Mouse (Mus musculus) splenic B cell, adult 2 months (primary cell): Measurements from ENCODE around the gene Smyd3.

Experiments used
- DNase-seq: peaks from one replicate; pipeline ENCODE4 v3.0.0-alpha.2; 2011; ENCODE audit warnings: low read depth, low spot score
- H3K27me3 ChIP-seq: 2 replicates; pipeline ENCODE4 v1.6.1; 2012; ENCODE audit warnings: mild to moderate bottlenecking, low read length, moderate library complexity, mixed read lengths; ENCODE audit not compliant: control insufficient read depth, poor library complexity, insufficient read depth, severe bottlenecking
- H3K36me3 ChIP-seq: 2 replicates; pipeline ENCODE4 v1.6.1; 2012; ENCODE audit warnings: mild to moderate bottlenecking, low read length, moderate library complexity, mixed read lengths; ENCODE audit not compliant: control insufficient read depth, poor library complexity, insufficient read depth, severe bottlenecking

Gene Smyd3

DNA sequence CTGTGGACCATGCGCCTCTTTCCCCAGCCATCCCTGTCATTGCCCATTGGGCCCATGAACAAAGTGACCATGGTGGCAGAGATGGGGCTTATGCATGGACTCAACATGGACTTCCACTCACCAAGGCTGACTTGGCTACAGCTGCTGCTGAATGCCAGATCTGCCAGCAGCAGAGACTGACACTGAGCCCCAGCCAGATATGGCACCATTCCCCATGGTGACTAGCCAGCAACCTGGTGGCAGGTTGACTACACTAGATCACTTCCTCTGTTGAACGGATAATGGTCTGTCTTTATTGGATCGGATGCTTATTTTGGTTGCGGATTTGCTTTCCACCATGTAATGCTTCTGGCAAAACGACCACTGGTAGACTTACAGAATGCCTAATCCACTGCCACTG, 486.3 kb downstream of the Smyd3 start:
- Histone ChIP-seq H3K27me3 (no peaks in the 10 kb centered on the region), H3K36me3 (no peaks in the 10 kb centered on the region)
- DNase-seq: no peak

DNA sequence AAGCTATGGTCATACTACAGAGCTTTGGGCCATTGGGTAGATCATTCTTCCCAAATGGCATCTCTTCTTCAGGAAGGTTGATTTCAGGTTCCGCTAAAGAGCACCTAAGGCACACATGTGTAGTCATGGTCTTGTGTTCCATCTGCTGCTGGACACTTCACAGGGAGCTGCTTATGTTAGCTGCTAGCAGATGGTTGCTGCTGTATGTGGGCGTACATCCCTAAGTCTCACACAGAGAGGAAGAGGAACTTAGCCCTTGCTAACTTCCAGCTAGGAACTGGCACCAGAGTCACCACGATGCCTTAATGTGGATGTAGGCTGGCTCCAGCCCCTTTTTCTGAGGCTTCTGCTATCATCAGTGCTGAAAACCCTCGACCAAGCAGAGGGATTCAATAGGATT, 491.2 kb downstream of the Smyd3 start:
- Histone ChIP-seq H3K36me3 (no peaks in the 10 kb centered on the region), H3K27me3 (no peaks in the 10 kb centered on the region)
- DNase-seq: no peak

DNA sequence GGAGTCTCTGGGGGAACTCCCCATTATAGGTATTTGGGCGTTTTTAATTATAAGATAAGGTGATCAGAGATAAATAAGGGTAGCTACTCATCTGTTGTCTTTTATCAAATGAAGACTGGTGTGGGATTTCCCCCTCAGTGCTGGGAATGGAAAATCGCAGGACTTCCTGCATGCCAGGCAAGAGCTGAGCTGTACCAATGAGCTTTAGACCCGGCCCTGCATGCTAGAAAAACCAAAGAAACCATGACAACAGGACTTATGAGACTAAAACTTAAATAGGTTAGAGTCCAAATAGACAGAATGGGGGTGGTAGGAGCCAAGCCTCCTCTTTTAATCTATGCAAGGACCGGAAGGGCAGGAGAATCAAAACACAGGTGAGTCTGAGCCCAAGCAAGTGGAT, 492.7 kb downstream of the Smyd3 start:
- no peak for DNase-seq
- Histone ChIP-seq H3K36me3 (no peaks in the 10 kb centered on the region), H3K27me3 (no peaks in the 10 kb centered on the region)

DNA sequence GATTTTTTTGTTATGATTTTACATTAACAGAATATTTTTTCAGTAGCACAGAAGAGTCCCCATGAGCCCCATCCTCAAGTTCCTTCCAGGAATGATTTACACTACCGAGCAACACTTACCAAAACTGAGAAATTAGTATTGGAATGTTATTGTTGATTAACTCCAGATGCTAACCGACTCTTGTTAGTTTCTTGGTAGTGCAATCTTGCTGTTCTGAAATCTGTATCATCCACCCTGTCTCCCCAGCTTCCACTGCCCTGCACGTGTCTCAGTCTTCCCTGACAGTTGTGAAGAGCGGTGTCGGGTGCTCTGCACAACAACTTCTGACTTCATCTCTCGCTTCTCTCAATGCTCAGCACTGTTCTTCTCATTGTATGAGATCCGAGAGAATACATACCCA, 494.4 kb downstream of the Smyd3 start:
- no peaks in the 10 kb centered on the region for H3K27me3 ChIP-seq
- no peak for DNase-seq
- H3K36me3 ChIP-seq: no peaks in the 10 kb centered on the region

DNA sequence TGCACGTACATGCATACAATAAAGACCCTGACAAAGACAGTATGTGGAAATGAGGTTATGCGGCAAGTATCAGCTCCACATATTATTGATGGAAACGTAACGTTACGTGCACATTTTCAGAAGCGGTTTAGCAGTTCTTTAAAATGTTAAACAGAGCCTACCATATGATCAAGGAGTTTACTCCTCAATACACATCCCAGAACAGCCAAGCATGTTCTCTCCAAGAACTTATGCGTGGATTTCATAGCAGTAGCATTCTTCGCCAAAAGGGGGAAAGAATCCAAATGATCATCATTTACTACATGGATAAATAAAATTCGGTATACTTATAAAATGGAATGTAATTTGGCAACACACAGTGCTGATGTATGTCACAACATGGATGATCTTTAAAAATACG, 500.4 kb downstream of the Smyd3 start:
- DNase-seq: no peak
- H3K27me3 ChIP-seq: no peaks in the 10 kb centered on the region
- no peaks in the 10 kb centered on the region for H3K36me3 ChIP-seq

DNA sequence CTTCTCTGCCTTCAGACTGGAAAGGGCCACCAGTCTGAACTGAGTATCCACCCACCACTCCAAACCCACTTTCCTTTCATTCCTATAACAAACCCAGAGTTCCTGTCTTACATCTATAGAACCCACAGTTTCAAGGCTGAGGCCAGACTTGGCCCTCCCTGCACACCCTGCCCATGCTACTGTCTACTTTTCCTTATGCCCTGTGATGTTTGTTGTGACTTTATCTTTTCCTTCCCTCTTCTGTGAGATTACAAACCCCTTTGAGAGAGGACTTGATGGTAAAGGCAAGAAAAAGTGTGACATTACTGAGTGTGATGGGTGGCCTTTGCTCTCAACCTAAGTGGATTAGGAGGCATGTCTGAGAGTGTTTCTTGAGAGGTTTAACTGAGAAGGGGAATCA, 504.8 kb downstream of the Smyd3 start:
- no peak for DNase-seq
- no peaks in the 10 kb centered on the region for H3K27me3 ChIP-seq
- H3K36me3 ChIP-seq: no peaks in the 10 kb centered on the region

DNA sequence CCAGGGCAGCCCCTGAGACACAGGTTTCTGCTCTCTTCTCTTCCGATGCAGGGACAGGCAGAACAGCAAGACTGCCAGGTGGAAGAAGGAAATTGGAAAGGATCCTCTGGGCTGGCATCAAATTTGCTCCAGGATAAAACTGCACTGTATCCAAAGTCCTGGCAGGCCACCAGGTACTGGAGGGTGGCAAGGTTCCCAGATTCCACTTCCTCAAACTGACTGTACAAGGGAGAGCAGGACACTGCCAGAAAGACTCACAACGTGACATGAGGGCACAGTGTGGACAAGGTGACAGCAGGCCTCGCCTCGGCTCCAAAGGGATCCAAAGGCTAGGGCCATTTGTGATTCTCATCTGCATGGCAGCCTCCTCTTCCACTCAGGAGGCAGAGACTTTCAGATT, 505.6 kb downstream of the Smyd3 start:
- Histone ChIP-seq H3K36me3 (no peaks in the 10 kb centered on the region), H3K27me3 (no peaks in the 10 kb centered on the region)
- DNase-seq: no peak

DNA sequence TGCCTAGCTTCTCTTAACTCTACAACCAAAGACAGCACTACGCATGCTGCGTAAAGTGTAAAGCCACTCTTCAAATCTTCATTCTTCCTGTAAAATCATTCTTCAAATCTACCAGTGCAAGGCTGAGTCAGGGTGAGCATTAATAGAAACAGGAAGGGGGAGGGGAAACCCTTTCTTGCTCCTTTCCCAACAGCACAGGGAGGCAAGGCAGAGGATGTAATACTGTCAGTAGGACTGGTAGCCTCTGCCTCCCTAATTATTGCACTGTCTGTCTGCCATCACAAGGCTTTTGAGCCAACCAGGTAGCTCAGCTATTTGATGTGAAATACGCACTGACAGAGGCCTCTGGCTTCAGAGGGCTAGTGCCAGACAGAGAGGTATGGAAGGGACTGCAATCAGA, 507.1 kb downstream of the Smyd3 start:
- Histone ChIP-seq H3K36me3 (no peaks in the 10 kb centered on the region), H3K27me3 (no peaks in the 10 kb centered on the region)
- DNase-seq: no peak

DNA sequence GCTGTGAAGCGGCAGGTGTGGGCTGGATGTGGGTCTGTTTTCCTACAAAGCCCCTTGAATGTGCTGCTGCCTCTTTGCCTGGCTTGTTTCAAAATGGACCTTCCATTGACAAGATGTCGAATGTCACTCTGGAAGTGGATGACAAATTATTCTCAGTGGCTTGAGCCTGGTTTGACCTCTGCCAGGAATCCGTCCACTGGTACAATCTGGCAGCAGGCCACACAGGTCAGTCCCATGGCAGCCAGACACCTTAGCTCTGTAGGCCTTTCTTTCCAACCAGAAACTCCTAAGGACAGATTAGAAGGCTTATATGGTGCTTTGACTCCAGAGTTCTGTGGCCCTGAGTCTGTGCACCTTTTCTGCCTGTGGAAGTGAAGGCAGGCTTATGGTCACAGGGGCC, 507.9 kb downstream of the Smyd3 start:
- Histone ChIP-seq H3K27me3 (no peaks in the 10 kb centered on the region), H3K36me3 (no peaks in the 10 kb centered on the region)
- no peak for DNase-seq

DNA sequence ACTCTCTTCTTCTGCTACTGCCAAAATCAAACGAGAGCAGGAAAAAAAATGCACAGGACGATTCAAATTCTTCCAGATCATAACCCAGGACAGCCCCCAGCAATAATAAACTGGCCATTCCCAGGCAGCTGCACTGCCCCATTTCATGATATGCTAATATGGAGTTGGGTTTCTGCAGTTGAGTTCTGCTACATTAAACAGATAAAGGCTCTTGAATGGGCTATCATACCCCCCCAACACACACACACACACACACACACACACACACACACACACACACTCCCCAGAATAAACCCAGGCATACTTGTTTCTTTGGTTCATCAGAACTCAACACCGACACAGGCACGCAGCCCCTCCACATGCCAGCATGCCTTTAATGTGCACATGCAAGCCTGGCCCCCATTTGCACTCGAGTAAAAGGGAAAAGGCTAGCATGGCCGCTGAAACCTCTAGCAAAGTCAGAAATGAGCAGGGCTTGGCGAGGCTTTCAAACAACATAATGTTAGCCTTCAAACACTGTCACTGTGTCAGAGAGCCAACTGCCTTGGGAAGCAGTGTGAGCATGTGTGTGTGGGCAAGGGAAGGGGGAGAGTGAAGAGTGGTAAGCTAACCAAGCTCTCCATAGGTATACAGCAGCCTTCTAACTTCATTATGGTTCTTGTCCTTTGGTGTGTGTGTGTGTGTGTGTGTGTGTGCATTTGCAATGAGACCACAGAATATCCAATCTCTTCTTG, 513.5 kb downstream of the Smyd3 start:
- DNase-seq: no peak
- 0 out of 2 replicates have a peak, but pooled peaks cover under 1% of the 10 kb centered on the region for H3K36me3 ChIP-seq
- no peaks in the 10 kb centered on the region for H3K27me3 ChIP-seq

DNA sequence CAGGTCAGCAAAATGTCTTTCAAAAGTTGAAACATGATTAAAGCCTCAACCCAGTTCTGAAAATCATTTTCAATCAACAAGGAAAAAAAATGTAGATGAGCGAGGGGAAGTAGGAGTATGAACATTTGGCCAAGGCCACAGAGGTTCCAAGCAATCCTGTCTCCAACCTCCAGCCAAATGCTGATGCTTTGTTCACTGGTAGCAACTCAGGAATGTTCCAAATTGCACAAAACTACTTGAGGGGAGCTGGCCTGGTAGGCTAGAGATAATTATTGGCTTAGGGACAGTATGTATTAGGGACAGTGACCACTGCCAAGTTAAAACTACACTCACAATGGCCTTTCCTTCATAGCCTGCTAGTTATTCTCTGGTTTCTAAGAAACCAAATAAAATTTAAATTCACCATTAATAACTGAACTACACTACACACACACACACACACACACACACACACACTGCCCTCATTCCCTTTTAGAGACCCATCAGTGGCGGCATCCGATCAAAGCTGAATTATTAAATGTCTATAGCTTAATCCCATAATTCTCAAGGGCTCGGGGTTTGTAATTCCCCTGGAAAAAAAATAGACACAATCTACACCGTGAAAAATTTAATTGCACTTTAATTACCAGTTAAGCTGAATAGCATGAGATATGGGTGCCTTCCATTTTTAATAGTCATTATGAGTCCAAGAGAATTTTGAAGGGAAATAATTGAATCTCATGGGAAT, 514.3 kb downstream of the Smyd3 start:
- H3K27me3 ChIP-seq: no peaks in the 10 kb centered on the region
- DNase-seq: no peak
- 0 out of 2 replicates have a peak, but pooled peaks cover 1% of the 10 kb centered on the region for H3K36me3 ChIP-seq

DNA sequence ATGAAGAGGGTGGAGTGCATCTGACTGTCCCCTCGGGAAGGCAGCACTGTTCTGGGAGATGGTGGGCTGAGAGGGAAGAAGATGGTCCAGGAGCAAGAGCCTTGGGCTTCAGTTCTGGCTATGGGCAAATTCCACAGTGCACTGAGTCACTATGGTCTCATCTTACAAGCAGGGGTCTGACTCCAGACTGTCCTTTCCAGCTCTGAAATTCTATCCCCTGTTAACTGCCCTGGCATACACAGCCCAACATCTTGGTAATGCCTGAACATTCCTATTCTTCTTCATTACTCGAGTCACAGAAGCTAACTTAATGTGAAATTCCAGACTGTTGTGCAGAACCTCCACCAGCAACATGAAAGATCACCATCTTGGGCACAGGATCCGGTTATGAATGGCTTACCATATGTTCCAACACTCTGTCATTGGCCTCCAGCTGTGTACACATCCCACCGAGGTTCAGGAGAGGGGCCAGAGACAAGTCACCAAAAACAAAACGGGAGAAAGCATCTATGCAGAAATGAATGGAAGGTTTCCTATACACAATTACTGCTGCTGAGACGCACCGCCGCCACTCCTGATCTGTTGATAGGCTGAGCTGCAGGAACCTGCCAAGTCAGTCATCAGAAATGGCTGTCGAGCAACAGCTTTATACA, 517.8 kb downstream of the Smyd3 start:
- Histone ChIP-seq H3K36me3 (0 out of 2 replicates have a peak, but pooled peaks cover 1% of the 10 kb centered on the region), H3K27me3 (no peaks in the 10 kb centered on the region)
- no peak for DNase-seq

DNA sequence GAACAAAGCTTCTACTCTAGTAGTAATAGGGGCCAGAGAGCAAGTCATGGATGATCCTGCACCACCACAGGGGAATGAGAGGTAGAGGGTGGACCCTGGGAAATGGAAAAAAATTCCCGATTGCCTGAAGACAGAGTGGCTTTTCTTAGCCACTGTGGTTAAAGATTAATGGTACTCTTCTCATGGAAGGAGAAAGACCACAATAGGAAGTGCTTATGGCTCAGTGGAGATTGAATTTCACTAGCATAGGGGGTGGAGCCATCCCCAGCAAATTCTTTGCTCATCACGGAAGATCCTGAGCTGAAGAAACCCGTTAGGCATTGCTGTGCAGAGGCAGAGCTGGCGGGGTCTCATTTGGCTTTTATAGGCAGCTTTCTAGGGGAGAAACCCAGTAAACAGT, 520.0 kb downstream of the Smyd3 start:
- H3K36me3 ChIP-seq: 0 out of 2 replicates have a peak, but pooled peaks cover 1% of the 10 kb centered on the region

DNA sequence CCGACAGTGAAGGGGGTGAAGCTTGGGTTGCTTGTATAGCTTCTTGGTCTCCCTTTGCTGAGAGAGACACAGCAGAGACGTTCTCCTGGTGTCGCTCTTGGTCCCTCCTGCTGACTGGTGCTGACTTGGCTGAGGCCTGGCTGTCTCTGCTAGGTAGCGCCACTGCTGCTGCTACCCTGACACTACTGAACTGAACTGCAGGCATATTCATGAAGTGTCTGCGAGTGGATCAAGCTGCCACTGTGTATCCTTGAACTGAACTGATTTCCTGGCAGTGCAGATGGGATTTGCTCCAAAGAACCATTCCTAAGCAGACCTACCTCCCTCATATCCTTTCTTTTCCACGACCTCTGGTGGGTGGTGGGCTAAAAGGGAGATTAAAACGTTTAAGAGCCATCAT, 523.6 kb downstream of the Smyd3 start:
- 0 out of 2 replicates have a peak, but pooled peaks cover under 1% of the 10 kb centered on the region for H3K36me3 ChIP-seq
- no peaks in the 10 kb centered on the region for H3K27me3 ChIP-seq
- DNase-seq: no peak

More for the DNA sequence above, 520.0 kb downstream of the Smyd3 start:
- no peak for DNase-seq
- H3K27me3 ChIP-seq: no peaks in the 10 kb centered on the region

DNA sequence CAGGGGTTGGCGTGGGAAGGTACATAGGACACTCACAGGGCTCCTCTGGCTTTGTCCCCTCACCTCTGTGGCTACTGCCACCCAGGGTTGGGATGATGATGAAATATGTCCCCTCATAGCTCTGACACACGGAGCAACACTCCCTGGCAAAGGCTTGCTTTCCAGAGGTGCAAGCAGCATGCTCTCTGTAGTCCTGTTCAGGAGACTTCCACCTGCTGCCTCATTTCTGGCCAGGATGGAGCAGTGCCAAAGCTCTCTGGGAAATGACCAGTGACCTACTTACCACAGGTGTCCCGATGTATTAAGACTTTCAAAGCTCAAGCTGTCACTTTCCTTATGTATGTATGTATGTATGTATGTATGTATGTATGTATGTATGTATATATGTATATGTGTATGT, 525.3 kb downstream of the Smyd3 start:
- no peaks in the 10 kb centered on the region for H3K27me3 ChIP-seq
- DNase-seq: no peak
- H3K36me3 ChIP-seq: no peaks in the 10 kb centered on the region
